Mouse (Mus musculus) liver, postnatal 0 days (tissue): ENCODE measurements around the gene Crabp1. TPM values are rescaled to one million over a fixed set of nuclear protein-coding genes. Genes with fewer than 3 reads are reported as not detected.

Experiments used
- ATAC-seq: fragments of 200-750 bp; cut with Nextera tagmentation; 2 replicates; pipeline ENCODE4 v1.8.0; 2017; ENCODE audit warnings: mild to moderate bottlenecking, moderate library complexity
- DNase-seq: peaks from one replicate; pipeline ENCODE4 v3.0.0-alpha.2; 2016
- H3K27ac ChIP-seq: fragments of 300-500 bp; sonication (generic); 2 replicates; pipeline ENCODE4 v1.5.1; 2014; ENCODE audit warnings: antibody characterized with exemption, moderate library complexity, mild to moderate bottlenecking, low read depth
- H3K27me3 ChIP-seq: fragments of 300-500 bp; sonication (generic); 2 replicates; pipeline ENCODE4 v1.6.1; 2014; ENCODE audit warnings: low read length, control low read depth, mixed read lengths; ENCODE audit not compliant: insufficient read depth
- H3K36me3 ChIP-seq: fragments of 300-500 bp; sonication (generic); replicated peaks from 2 replicates; pipeline ENCODE4 v1.6.1; 2014; ENCODE audit warnings: mild to moderate bottlenecking, control low read depth, low read length, moderate library complexity, mixed read lengths; ENCODE audit not compliant: insufficient read depth
- H3K4me1 ChIP-seq: fragments of 300-500 bp; sonication (generic); 2 replicates; pipeline ENCODE4 v1.6.1; 2014; ENCODE audit warnings: antibody characterized with exemption, mild to moderate bottlenecking, control low read depth; ENCODE audit not compliant: insufficient read depth
- H3K4me2 ChIP-seq: fragments of 300-500 bp; sonication (generic); 2 replicates; pipeline ENCODE4 v1.6.1; 2014; ENCODE audit warnings: low read depth, mild to moderate bottlenecking, low read length, moderate library complexity, mixed read lengths
- H3K4me3 ChIP-seq: fragments of 300-500 bp; sonication (generic); 2 replicates; pipeline ENCODE4 v1.5.1; 2014; ENCODE audit warnings: low read depth, low read length
- H3K9ac ChIP-seq: fragments of 300-500 bp; sonication (generic); replicated peaks from 2 replicates; pipeline ENCODE4 v1.6.1; 2014; ENCODE audit warnings: mild to moderate bottlenecking, moderate library complexity
- H3K9me3 ChIP-seq: fragments of 300-500 bp; sonication (generic); 2 replicates; pipeline ENCODE4 v1.6.1; 2016; ENCODE audit warnings: mild to moderate bottlenecking, control low read depth, low read length, mixed read lengths
- CTCF ChIP-seq: sonication (generic); IDR thresholded peaks from 2 replicates; pipeline ENCODE4 v1.5.1; 2016; ENCODE audit warnings: antibody characterized with exemption, low read depth
- EP300 ChIP-seq: IDR thresholded peaks from 2 replicates; pipeline ENCODE4 v1.6.1; 2016; ENCODE audit warnings: antibody characterized with exemption, low read depth, mild to moderate bottlenecking
- WGBS: fragments of 180-500 bp; shearing (Covaris S2); extraction: QIAGEN DNeasy Blood & Tissue Kit; methylation state at CpG from one replicate; pipeline ENCODE4 v1.1.7; 2014; ENCODE audit not compliant: insufficient replicate concordance; 5-methylcytosine and 5-hydroxymethylcytosine counted together
- polyA plus RNA-seq: library from polyadenylated mRNA; unstranded; fragments of >200 nt; fragmentation: Nextera tagmentation; extraction: Ambion mirVana; gene quantifications from 2 replicates; pipeline ENCODE4 v1.2.1, GENCODE M21; 2015

The Crabp1 gene
- polyA plus RNA-seq, 1 experiment from 2014 or later: not detected

DNA sequence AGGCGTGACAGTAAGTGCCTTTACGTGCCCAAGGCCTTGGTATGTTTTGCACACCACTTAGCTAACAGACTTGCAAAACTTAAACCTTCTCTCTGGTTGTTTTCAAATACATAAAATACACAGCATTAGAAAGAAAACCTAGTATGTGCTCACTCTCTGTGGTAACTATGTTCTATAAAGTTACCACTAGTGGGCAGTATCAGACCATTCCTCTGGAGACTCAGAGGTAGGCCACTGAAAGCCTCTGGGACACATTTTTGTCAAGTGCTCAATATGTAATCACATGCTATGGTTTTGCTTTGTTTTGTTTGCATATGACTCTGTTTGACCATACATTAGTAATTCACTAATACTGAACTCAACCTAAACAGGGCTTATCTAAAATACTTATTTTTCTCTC is 32.4 kb upstream of the Crabp1 start:
- no peak for TF ChIP-seq EP300
- peak; percentile 79 for TF ChIP-seq CTCF
- H3K4me2 ChIP-seq: no peak overlapping the region
- no peak for DNase-seq
- no peak overlapping the region for H3K4me3 ChIP-seq
- WGBS: 81% methylated on average over 2 of the region's 2 CpGs
- H3K9ac ChIP-seq: no peak overlapping the region
- H3K27ac ChIP-seq: no peak overlapping the region
- H3K36me3 ChIP-seq: peaks cover 26% of the 10 kb centered on the region
- no peak for ATAC-seq
- no peaks in the 10 kb centered on the region for H3K27me3 ChIP-seq
- H3K9me3 ChIP-seq: no peaks in the 10 kb centered on the region
- peaks cover 6% of the 10 kb centered on the region for H3K4me1 ChIP-seq

DNA sequence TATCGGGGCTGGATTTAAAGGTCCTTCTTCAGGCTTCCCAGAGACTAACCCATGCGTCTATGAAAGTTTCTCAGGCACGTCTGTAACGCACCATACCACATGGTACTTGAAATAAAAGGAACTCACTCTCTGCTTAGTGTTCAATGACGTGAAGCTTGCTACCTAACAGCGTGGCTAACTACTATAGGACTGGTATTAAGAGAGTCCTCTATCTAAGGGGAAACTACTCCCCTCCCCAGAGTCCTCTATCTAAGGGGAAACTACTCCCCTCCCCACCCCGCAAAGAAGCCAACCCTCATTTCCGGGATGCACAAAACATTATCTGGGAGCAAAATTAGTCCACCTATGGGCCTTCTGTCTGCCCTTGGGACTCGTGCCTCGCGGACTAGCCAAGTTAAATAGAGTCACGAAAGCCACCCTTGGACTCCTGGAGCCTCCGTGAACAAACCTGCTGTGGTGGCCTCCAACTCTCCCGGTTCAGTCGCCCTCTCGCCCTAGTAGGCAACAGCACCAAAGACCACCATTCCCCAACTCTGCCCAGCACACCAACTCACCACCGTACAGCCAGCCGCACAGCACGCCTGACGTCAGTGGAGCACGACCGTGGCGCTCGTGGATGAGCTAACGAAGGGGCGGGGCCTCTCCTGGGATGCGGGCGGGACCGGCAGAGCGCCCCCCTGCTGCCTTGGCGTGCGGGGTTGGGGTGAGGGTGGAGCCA is 30.5 kb upstream of the Crabp1 start, which contains the start of gene Wdr61:
Gene Wdr61 (minus strand): TSS at position 599 of the 718 bp plus-strand sequence.
- peak within 1 kb of the TSS; percentile 75 for H3K27ac ChIP-seq
- ATAC-seq (peak; percentile 99), DNase-seq (peak; percentile 99)
- peaks cover 6% of the 10 kb centered on the region for H3K4me1 ChIP-seq
- H3K4me3 ChIP-seq: peak within 1 kb of the TSS; percentile 88
- peak within 1 kb of the TSS; percentile 88 for H3K4me2 ChIP-seq
- H3K27me3 ChIP-seq: no peaks in the 10 kb centered on the region
- peaks cover 10% of the 10 kb centered on the region for H3K36me3 ChIP-seq
- WGBS: 1% methylated on average over 32 of the region's 32 CpGs
- TF ChIP-seq CTCF: peak; percentile 89
- no peak for TF ChIP-seq EP300
- peak within 1 kb of the TSS; percentile 89 for H3K9ac ChIP-seq
- H3K9me3 ChIP-seq: no peaks in the 10 kb centered on the region

DNA sequence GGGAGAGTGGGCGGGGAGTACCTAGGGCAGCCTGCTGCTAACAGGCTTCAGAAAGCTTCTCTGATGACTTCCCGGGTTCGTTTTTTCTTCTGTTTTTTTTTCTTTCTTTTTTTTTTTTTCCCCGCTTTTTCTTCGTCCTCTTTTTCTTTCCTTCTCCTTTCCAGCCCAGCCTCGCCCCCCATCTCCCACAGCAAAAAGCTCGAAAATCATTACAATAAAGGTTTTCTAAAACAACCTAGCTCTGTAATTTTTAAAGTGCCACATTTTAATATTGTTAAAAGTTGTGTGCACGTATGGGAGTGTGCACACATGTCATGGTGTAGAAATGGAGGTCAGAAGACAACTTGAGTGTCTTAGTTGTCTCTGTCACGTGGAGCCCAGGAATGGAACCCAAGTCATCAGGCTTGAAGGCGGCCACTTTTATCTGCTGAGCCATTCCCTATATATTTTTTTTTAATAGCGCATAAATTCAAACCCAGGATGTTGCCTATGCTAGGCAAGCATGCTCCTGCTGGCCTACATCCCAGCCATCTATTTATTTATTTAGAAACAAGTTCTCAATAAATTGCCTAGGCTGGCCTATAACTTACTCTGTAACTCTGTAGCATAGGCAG is 29.8 kb upstream of the Crabp1 start:
- H3K9me3 ChIP-seq: no peaks in the 10 kb centered on the region
- H3K27me3 ChIP-seq: no peaks in the 10 kb centered on the region
- no peak for TF ChIP-seq EP300
- no peak for TF ChIP-seq CTCF
- no peak overlapping the region for H3K27ac ChIP-seq
- H3K4me1 ChIP-seq: peaks cover 6% of the 10 kb centered on the region
- 19% methylated on average over 11 of the region's 11 CpGs for WGBS
- peak overlapping the region; percentile 88 for H3K4me2 ChIP-seq
- no peak overlapping the region for H3K9ac ChIP-seq
- DNase-seq (no peak), ATAC-seq (no peak)
- peak overlapping the region; percentile 88 for H3K4me3 ChIP-seq
- H3K36me3 ChIP-seq: peaks cover 6% of the 10 kb centered on the region; the same call in 1 of the 2 replicates

GRCm38 (mm10) chr9:54736284-54736701 is 28.3 kb upstream of the Crabp1 start:
- H3K4me2 ChIP-seq: peak overlapping the region; percentile 36; the same call in 1 of the 2 replicates
- ATAC-seq: no peak
- no peaks in the 10 kb centered on the region for H3K27me3 ChIP-seq
- no peak overlapping the region for H3K4me3 ChIP-seq
- no peak overlapping the region for H3K9ac ChIP-seq
- TF ChIP-seq CTCF: peak; percentile 82
- TF ChIP-seq EP300: no peak
- peaks cover 6% of the 10 kb centered on the region for H3K4me1 ChIP-seq
- no peak overlapping the region for H3K27ac ChIP-seq
- WGBS: 17% methylated on average over 9 of the region's 9 CpGs
- no peaks in the 10 kb centered on the region for H3K36me3 ChIP-seq
- peak; percentile 70 for DNase-seq
- H3K9me3 ChIP-seq: no peaks in the 10 kb centered on the region

GRCm38 (mm10) chr9:54738376-54738775 is 26.2 kb upstream of the Crabp1 start:
- Histone ChIP-seq H3K4me2 (no peak overlapping the region), H3K9ac (no peak overlapping the region), H3K27me3 (no peaks in the 10 kb centered on the region), H3K9me3 (no peaks in the 10 kb centered on the region), H3K27ac (no peak overlapping the region), H3K4me1 (peaks cover 3% of the 10 kb centered on the region), H3K36me3 (no peaks in the 10 kb centered on the region), H3K4me3 (no peak overlapping the region)
- 31% methylated on average over 3 of the region's 3 CpGs for WGBS
- DNase-seq (no peak), ATAC-seq (no peak)
- TF ChIP-seq CTCF (peak; percentile 63), EP300 (no peak)

GRCm38 (mm10) chr9:54743891-54744290 is 20.7 kb upstream of the Crabp1 start:
- Histone ChIP-seq H3K9ac (no peak overlapping the region), H3K27me3 (no peaks in the 10 kb centered on the region), H3K9me3 (no peaks in the 10 kb centered on the region), H3K4me2 (no peak overlapping the region), H3K4me3 (no peak overlapping the region), H3K4me1 (no peaks in the 10 kb centered on the region), H3K36me3 (no peaks in the 10 kb centered on the region), H3K27ac (no peak overlapping the region)
- ATAC-seq (no peak), DNase-seq (no peak)
- no peak for TF ChIP-seq CTCF
- 50% methylated on average over 4 of the region's 4 CpGs for WGBS
